Mouse (Mus musculus): Measurements from ENCODE around the gene Gm26602.

Gm26602 gene

DNA sequence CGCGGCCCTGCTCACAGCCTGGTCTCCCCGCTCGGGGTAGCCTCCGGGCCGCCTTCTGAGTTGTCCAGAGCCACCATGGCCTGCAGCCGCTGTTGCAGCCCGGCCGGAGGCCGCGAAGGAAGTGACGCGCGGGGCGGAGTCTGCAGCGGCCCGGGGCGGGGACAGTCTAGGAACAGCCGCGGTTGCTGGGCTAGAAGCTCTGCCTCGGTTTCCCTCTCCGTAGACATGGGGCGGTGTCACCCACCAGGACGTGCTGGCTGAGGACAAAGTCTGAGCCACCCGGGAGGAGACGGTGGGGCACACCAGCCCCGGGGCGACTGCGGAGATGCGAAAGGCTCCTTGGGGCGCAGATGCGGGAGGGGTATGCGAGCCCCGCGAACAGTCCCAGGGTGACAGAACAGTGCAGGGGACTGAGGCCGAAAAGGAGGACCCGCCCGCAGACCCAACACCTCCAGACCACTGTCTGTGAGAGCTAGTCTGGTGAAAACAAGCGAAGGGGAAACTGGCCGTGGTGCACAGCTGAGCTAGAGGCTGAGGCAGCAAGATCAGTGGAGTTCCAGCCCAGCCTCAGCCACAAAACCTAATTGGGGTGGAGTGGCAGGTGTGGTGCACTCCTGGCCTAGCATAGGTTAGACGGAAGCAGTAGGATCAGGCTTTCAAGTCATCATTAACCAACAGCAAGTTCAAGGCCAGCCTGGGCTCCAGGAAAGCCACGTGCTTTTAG, 6.3 kb downstream of the Gm26602 start, which contains the start of gene Kiss1r:
Gene Kiss1r, plus strand, starts transcription at position 164 of the 724 bp plus-strand sequence.
- no peak for DNase-seq (ENCODE audit: low read depth, low spot score)

DNA sequence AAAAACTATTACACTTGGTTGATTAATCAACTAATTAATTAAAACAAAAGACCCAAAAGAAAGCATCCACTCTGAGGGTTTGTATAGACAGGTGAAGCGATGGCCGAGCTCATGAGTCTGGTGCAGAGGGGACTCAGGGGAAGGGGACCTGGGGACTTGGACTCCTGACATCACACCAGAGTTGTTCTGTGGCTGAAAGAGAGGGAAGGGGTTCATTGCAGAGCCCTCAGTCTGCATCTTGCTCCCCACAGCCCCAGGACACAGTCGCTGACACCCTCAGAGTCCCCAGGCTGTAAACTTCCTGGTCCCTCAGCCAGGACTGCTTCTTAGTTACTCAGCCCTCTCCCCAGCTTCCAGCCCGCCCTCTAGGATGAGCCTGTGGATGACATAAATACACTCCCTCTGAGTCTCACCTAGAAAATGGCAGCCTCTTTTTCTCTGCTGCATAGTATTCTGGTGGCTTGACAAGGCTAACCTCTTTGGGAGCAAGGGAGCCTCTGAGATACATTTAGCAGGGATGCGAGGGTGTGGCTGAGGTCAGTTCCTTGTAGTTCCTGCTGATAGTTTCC, 7.0 kb downstream of the Gm26602 start:
- DNase-seq (ENCODE audit: low read depth, low spot score), result no peak

DNA sequence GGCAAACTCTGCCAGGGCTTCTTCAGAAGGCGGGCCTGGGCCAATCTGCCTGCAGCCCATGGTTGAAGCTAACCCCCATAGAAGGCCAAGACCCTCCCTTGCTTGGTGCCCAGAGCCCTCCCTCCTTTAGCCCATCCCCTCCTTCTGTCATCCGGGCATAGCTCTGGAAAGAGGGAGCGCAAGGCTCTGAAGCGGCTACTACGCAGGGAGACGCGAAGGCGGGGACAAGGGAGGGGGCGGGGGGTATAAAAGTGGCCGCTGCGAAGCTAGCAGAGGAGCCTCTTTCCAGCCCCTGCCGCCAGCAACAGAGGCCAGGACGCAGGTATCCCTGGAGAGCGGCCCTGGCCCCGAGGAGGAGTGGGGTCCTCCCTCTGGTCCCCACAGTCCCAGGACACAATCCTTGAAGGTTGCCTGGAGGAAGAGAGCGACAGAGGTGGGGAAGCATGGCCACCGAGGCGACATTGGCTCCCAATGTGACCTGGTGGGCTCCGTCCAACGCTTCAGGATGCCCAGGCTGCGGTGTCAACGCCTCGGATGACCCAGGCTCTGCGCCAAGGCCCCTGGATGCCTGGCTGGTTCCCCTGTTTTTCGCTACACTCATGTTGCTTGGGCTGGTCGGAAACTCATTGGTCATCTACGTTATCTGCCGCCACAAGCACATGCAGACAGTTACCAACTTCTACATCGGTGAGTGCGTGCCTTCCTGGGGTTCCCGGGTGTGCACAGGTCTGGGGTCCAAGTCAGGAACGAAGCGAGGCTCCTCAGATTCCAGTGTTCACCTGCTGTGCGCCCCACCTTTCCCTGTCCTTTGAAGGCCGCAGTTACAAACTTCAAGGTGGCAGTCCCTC, 7.8 kb downstream of the Gm26602 start:
- no peak for DNase-seq (ENCODE audit: low read depth, low spot score)

DNA sequence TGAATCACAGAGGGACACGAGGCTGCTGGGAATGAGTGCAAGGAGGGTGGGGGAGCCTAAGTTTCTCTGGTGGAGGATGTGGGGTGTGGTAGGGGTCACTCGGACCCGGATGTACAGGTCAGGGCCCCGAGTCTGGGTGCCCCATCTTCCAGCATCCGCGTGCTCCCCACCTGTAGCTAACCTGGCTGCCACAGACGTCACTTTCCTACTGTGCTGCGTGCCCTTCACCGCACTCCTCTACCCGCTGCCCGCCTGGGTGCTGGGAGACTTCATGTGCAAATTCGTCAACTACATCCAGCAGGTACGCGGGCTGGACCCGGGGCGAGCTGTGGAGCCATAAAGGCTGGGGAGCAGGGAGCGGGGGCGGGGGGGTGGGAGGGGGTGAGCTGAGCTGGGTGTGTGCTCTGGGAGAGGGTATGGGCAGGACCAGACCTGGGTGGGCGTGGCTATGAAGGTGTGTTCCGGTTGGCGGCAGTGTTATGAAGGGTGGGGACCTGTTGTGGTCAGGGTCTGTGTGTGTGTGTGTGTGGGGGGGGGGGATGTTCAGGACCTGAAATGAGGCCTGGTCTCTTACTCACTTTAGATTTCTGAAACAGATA, 8.7 kb downstream of the Gm26602 start:
- DNase-seq (ENCODE audit: low read depth, low spot score), result no peak

DNA sequence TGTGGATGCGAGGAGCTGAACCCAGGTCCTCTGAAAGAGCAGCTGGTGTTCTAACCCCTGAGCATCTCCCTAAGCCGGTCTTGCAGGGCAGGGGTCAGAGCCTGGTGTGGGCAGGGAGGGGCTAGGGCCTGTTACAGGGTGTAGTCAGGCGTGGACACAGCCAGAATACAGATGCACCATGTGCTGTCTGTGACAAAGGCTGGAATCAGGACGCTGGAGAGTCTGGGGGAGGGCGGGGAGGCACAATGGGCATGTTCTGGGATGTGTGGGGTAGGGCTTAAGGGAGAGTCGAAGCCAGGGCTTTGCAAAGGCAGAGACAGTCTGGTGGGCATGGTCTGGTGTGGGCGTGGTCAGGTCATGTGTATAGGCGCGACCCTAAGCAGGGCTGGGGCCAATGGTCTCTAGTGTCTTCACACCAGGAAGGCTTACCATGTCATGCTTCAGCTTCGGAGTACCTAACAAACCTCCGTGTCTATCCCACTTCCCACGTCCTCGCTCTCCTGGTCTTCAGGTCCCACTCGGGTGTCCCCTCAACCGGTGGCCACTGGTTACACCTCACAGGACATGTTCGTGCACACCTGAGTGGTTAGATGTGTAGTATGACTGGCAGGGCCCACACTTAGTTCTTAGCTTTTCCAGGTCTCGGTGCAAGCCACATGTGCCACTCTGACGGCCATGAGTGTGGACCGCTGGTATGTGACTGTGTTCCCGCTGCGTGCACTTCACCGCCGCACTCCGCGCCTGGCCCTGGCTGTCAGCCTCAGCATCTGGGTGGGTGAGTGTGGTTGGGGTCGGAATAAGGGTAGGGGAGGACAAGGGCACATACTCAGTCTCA, 9.6 kb downstream of the Gm26602 start:
- DNase-seq (ENCODE audit: low read depth, low spot score), result no peak

DNA sequence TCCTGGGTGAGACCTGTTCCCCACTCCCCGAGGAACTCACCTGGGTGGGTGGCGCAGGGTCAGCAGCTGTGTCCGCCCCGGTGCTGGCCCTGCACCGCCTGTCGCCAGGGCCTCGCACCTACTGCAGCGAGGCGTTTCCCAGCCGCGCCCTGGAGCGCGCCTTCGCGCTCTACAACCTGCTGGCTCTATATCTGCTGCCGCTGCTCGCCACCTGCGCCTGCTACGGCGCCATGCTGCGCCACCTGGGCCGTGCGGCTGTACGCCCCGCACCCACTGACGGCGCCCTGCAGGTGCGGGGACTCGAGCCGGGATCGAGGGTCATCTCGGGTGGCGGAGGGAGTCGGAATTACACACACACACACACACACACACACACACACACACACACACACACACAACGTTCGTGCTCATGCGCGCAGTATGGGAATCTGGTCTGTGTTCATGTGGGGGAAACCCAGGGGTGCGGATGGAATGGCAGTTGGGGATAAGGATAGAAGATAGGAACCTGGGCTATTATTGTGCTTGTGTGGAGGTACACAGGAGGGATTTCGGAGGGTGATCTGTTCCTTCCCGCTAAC, 10.4 kb downstream of the Gm26602 start, which contains the start of gene R3hdm4:
Gene R3hdm4, minus strand, starts transcription at position 251 of the 578 bp plus-strand sequence.
- DNase-seq (ENCODE audit: low read depth, low spot score), result no peak

DNA sequence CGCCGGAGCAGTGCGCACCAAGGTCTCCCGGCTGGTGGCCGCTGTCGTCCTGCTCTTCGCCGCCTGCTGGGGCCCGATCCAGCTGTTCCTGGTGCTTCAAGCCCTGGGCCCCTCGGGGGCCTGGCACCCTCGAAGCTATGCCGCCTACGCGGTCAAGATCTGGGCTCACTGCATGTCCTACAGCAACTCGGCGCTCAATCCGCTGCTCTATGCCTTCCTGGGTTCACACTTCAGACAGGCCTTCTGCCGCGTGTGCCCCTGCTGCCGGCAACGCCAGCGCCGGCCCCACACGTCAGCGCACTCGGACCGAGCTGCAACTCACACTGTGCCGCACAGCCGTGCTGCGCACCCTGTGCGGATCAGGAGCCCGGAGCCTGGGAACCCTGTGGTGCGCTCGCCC, 10.9 kb downstream of the Gm26602 start:
- no peak for DNase-seq (ENCODE audit: low read depth, low spot score)

DNA sequence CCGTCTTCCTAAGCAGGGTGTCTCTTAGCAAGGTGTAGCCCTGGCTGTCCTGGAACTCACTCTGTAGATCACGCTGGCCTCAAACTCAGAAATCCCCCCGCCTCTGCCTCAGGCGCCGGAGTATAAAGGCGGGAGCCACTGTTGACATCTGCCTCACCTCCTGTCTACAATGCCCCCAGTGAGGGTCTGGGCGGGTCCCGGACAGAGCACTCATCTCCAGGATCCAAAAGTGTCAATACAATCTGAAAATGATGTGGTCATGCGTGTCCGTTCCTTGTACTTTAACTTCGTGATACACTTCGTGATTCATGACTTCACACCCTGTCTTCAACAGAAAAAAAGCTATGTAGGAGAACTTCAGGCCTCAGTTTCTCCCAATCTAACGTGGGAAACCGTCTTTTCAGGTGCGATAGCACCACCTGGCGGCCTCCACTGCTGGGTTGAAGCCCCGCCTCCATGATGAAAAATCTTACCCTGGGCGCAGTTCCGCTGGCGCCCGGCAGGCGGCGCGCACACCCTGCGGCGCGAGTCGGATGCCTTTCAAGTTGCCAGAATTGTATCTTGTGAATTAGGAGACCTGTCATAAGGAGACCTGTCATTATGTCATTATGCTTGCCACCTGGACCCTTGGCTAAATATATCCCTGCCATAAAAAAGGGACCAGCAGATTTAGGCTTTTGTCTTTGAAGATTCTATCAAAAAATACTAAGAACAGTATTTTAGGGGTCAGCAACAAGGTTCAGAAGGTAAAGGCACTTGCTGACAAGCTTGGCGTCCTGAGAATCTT, 14.5 kb downstream of the Gm26602 start:
- DNase-seq (ENCODE audit: low read depth, low spot score), result no peak

DNA sequence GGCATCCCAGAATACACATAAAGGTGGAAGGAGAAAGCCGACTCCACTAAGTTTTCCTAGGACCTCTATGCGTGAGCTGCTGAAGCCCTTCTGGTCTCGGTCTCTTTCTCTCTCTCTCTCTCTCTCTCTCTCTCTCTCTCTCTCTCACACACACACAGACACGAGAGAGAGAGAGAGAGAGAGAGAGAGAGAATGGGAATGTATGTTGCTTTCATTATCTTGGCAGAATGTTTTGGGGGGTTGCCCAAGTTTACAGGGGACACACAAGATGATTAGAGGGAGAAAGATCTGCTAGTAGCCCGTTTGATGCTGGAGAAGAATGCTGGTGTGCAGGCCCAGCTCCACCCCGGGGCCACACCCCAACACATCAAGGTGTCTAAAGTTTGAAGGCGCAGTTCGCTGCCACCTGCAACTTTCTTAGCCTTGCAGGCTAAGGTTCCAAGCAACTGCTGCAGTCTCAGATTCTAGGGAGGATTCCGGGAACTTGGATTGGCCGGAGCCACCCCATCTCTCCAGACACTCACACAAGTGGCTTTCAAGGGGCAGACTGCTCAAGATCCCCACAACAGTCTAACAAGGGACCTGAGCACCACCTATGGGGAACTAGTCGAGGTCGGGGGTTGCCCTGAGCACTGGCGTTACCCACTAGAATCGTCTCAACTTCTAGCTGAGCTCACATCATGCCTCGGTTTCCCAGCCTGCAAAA, 15.3 kb downstream of the Gm26602 start:
- DNase-seq (ENCODE audit: low read depth, low spot score), result no peak

DNA sequence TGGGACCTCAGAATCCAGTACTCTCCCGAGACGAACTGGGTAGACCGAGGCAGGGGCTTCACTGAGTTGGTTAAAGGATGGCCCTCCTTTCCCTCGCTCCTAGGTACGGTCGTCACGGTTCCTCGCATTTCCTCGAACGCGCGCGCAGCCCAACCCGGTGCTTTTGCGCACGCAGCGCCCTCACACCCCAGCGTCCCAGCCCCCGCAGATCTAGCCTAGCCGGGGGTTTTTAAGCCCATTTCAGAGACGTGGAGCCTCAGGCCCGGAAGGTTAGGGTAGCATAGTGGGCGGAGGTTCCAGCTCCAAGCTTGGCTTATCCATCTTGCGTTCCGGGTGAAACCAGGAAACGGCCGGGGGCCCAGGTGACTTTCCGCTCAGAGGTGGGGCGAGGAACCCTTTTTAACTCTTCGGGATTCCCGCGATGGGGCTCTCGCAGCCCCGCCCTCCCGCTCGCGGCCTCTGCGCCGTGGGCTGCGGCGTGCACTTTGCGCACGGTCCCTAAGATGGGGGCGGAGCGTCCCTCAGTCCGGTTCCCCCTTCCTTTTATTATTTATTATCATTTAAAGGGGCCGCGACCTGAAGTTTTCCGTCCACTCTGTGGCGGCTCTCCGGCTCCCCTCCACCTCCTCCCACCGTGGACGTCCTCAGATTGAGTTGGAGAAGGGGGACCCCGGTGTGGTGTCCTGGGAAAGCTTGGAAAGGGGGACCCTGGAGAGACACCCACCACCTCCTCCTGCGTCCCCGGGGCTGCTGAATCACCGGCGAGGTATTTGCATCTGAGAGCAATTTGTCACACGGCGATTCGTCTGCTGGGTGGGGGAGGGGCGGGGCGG, 16.1 kb downstream of the Gm26602 start, which contains the start of gene Arid3a:
Gene Arid3a, plus strand, starts transcription at position 553 of the 833 bp plus-strand sequence.
- DNase-seq (ENCODE audit: low read depth, low spot score), result peak; percentile 81

DNA sequence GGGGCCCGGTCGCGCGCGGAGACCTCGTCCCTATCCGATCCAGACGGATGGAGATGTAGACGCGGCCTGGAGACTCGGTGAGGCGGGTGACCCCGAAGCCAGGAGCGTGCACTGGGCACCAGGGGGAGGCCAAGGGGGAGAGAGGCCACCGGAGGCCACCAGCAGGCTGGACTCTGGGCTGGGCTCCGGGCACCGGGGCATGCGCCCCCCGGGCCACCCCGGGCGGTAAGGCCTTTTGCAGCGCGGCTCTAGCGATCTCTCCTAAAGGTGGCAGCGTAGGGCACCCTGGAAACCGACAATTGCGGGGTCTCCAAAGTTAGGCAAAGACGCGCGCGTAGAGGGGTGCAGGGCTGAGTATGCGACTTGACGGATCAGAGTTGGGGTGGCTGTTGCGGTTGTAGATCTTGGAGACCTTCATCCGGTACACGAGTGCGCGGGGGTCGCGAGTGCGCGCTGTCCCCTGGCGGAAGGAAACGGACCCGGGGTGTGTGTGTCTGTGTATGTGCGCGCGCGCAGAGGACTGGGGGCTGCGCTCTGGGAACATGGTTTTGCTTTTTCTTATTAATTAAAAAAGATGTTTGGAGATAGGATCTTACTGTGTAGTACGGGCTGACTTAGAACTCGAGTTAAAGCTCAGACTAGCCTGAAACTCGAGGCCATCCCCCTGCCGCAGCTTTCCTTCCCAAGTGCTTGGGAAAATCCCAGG, 16.8 kb downstream of the Gm26602 start:
- DNase-seq (ENCODE audit: low read depth, low spot score), result no peak

DNA sequence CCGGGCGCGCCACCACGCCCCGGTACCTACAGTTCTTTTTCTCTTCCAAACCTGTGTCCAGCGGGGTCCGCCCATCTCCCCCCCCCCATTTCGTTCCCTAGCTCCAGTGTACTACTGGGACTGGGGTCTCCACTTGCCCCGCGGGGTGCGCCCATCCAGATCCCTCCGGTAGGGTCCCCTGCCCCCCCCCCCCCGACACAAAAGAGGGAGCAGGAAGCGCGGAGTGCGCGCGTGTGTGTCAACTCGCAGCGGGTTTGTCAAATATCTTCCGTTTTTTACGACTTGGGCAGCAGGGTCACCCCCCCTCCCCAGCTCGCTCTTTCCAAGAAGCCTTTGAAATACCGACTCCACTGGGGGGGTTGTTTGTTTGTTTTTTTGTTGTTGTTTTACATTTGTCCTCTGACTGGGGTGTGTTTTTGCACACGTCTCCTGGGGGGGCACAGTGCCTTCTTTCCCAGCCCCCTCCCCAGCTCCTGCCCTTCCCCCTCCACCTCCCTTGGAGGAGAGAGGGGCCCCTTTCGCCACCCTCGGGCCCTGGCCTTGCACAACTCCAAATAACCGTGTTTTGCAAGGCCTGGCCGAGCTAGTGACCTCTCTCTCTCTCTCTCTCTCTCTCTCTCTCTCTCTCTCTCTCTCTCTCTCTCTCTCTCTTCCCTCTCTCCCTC, 17.5 kb downstream of the Gm26602 start:
- DNase-seq (ENCODE audit: low read depth, low spot score), result no peak

DNA sequence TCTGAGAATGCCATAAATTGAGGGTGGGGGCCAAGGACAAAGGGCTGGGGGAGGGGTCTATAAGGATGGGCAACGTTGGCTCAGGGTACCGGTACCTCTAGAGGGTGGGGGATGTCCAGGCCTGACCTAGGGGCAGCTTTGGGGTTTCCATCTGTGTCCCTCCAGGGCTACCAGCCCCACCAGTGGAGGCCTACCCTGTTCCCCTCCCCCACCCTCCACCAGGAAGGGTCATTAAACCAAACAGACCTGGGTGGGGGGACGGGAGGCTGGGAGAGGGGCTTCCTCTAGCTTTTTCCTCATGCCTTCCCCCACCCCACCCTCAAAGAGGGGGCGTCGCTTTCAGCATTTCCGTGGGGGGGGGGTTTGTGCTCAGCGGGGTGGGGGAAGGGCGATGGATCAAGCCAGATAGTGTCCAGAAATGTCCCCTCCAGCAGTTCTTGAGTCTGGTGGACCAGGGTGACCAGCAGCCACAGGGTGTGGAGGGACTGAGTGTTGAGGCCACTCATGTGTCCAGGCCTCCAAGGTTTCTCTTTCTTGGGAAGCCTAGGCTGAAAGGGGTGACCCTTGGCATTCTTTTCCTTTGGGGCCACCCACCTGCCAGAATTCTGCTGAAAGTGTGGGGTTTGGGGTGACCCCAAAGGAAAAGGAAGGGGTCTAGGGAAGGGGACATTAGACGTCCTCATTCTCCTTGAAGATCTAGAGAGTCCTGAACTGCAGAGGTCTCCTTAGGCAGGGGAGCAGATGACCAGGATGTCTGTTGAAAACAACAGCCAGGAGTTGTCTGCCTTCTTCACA, 18.4 kb downstream of the Gm26602 start:
- DNase-seq (ENCODE audit: low read depth, low spot score), result no peak

DNA sequence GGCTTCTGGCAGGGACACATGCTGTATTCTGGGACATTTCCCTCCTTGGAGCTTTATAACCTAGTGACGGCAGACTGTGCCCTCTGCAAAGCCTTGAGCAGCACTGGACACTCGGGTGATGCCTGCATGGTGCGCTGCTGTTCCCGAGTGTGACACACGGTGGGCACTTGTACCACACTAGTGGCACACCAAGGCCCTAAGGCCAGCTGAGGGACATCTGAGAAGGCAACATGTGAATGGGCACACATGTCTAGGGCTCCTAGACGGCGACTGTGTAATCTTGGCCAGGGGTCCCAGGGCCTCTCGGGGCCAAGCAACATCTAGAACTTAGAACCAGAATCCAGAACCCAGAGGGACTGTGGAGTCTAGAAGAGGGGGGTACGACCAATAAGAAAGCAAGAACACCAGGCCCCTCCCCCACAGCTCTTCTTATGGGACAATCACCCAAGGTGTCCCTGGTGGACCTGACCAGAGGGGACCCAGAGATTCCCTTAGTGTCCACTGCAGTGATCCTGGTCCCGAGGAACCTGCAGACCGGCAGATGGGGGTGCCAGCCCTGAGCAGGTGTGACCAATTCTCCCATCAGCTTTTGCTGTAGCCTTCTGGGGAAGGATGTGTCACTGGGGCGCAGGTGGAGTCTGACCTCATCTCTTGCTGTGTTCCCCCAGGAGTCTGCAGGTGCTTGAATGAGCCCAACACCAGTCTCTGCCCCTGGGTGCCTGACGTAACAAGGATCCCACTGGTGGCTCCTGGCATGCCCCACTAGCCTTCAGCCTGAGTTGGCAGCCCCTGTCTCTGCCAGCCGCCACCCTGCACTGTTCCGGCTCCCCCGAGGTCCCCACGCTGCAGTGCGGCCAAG, 19.5 kb downstream of the Gm26602 start:
- no peak for DNase-seq (ENCODE audit: low read depth, low spot score)

DNA sequence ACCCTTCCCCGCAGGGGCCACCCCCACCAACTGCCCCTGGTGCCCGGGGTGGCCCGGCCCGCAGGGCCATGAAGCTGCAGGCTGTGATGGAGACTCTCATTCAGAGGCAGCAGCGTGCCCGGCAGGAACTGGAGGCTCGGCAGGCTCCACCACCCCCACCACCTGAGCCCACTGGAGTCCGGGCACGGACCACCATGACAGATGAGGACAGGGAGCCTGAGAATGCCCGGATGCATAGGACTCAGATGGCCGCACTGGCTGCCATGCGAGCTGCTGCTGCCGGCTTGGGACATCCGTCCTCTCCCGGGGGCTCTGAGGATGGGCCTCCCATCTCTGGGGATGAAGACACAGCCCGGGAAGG, 20.1 kb downstream of the Gm26602 start:
- DNase-seq (ENCODE audit: low read depth, low spot score), result no peak
